Mouse (Mus musculus) left cerebral cortex, postnatal 4 days (tissue): ENCODE results near the gene Cd81. TPM values are rescaled to one million over a fixed set of nuclear protein-coding genes. Genes with fewer than 3 reads are reported as not detected.

Experiments used
- DNase-seq: peaks from one replicate; pipeline ENCODE4 v3.0.0-alpha.2; 2022
- intact Hi-C: fragments of 180-260 bp; cut with DNase I; formaldehyde crosslinking; loops from one replicate; pipeline ENCODE4 v1.15.1; 2025
- total RNA-seq, 2 experiments: library from RNA; stranded (reverse); gene quantifications; 2 replicates each; pipeline ENCODE4 v1.2.3; 2021

Gene Cd81
- total RNA-seq, 2 experiments from 2014 or later = 249 to 263 TPM

DNA sequence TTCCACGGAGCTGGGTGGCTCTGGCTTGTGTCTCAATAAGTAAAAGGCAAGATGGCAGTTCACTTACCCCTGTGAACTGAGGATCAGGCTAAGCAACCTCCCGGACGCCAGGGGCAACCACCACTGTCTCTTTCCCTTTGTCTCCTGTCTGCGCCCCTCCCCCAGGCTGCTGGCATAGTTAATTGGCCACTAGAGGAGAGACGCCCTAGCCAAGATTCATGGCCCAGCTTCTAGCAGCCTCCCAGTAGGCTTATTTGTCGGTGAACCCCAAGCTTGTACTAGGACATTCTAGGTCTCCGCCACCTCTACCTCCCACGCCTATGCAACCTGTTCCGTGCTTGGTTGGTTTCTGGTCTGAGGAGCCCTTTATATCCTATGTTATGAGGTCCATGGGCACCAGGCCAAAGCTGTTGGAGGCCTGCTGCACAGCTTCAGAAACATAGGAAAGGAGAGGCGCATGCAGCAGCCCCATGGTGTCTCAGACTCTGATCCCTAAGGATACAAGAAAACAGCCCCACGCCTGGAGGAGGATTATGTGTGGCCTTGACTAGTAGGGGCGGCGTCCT is 15.9 kb downstream of the Cd81 start:
- peak; percentile 93 for DNase-seq
- intact Hi-C loops = no loop called here

- intact Hi-C loops = no loop called here
- DNase-seq = peak; percentile 99
These were observed 16.5 kb downstream of the Cd81 start, which contains the start of gene Tssc4 for GRCm38 (mm10) chr7:143068882-143069591. Gene Tssc4, plus strand, starts transcription at chr7:143069249.

GRCm38 (mm10) chr7:143069751-143070400 is 17.3 kb downstream of the Cd81 start:
- intact Hi-C loops = no loop called here
- peak; percentile 39 for DNase-seq

DNA sequence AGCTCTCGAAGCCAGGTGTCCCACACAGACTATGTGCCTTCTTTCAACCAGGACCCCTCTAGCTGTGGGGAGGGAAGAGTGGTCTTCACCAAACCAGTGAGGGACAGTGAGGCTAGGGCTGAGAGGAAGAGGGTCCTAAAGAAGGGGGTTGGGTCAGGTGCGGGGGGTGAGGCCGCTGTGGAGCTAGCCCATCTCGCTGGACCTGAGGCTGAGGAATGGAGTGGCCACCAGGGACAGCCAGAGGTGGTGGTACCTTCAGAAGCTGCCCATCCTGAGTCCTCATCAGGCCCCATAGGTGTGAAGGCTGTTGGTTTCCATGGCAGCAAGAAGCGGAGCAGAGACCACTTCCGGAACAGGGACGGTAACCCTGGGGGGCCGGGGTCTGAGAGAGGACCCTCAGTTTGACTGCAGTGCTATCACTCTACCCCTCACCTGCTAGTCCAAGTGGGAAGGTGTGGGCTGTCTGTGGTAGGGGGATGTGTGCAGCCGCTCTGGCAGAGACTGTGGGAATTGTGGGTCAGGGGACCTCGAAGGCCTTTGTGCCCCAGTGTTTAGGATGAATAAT is 18.0 kb downstream of the Cd81 start:
- intact Hi-C loops = no loop called here
- no peak for DNase-seq

DNA sequence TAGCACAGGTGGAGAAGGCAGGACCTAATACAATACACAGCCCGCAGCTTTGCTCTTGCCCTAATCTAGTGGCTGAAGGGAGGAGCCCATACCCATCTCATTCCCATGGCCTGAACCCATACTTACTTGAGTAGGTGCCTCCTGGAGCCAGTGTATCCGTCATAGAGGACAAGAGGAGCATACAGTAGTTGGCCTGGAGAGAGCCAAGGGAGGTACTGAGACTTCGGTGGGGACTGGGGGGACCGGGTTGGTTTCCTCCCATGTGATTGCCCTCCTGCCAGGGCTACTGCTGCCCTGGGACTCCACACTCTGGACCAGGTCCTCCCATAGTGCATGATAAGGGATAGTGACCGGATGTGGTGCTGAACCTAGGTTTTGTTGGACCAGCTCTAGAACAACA is 20.1 kb downstream of the Cd81 start:
- intact Hi-C loops = no loop called here
- no peak for DNase-seq

DNA sequence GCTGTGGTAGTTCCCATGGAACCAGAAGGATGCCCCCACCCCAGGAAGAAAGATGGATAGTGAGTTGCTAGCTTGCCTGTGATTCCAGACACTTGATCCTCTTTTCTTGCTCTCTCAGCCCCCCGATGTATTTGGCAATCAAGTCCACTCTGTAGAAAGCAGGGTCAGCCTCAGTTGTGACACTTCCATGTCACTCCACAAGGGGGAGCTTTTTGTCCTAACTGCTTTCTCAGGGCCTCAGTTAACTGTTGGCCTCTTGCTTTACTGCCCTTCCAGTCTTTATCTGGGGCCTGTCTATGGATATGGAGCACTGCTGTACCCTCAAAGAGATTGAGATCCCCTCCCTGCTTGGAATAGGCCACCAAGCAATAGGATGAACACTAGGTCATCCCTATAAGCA is 20.5 kb downstream of the Cd81 start:
- DNase-seq = peak; percentile 52
- intact Hi-C loops = no loop called here

- DNase-seq = no peak
- intact Hi-C loops = no loop called here
These were observed 22.9 kb downstream of the Cd81 start for GRCm38 (mm10) chr7:143075394-143075793.

DNA sequence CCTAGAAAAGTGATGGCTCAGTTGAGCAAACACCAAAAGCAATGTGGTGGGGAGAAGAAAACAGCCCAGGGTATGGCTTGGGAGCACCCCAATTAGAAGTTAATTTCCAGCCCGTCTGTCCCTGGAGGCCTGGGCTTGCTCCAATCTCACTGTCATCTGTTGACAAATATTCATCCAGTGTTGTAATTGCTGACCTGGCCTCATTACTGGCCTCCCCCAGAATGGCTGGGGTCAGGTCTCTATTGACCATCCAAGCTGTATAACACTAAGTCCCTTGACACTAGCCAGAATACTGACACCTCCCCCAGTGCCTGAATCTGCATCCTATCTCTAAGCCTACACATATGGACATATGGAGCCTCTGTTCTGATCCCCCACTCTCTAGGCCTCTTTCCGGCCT is 24.8 kb downstream of the Cd81 start:
- intact Hi-C loops = no loop called here
- DNase-seq = no peak

- DNase-seq = no peak
- intact Hi-C loops = loop anchor here (10.0 kb wide), 1 partner anchor 187 kb away; no protein-coding TSS in a partner anchor
These were observed 29.5 kb downstream of the Cd81 start for GRCm38 (mm10) chr7:143082024-143082423.

GRCm38 (mm10) chr7:143083708-143084107 is 31.2 kb downstream of the Cd81 start:
- DNase-seq = no peak
- intact Hi-C loops = loop anchor here (10.0 kb wide), 1 partner anchor 189 kb away; no protein-coding TSS in a partner anchor

DNA sequence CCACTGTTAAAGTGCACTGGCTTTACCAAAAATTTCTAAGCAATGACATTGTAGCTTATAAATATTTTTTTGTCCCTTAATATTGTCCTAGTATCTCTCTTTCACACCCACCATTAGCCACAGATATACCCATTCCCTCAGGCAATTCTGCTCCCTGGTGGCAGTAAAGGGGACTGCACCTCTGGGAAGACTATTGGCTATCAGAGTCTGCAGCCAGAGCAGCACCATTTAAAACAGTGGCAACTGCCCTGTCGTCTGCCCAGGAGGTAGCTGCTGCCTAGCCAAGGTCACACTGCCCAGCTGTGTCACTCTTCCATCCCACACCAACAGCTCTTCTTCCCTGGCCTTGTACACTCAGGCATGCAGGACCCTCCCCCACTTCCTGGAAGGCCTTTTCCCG is 33.8 kb downstream of the Cd81 start:
- peak; percentile 69 for DNase-seq
- intact Hi-C loops = loop anchor here (5.0 to 10.0 kb wide), 2 partner anchors 79 to 192 kb away; partner anchors contain the start of gene Tspan32

GRCm38 (mm10) chr7:143087070-143087579 is 34.6 kb downstream of the Cd81 start:
- intact Hi-C loops = loop anchor here (5.0 to 10.0 kb wide), 2 partner anchors 80 to 192 kb away; partner anchors contain the start of gene Tspan32
- DNase-seq = peak; percentile 50

- intact Hi-C loops = no loop called here
- no peak for DNase-seq
These were observed 41.3 kb downstream of the Cd81 start for GRCm38 (mm10) chr7:143093847-143094246.

DNA sequence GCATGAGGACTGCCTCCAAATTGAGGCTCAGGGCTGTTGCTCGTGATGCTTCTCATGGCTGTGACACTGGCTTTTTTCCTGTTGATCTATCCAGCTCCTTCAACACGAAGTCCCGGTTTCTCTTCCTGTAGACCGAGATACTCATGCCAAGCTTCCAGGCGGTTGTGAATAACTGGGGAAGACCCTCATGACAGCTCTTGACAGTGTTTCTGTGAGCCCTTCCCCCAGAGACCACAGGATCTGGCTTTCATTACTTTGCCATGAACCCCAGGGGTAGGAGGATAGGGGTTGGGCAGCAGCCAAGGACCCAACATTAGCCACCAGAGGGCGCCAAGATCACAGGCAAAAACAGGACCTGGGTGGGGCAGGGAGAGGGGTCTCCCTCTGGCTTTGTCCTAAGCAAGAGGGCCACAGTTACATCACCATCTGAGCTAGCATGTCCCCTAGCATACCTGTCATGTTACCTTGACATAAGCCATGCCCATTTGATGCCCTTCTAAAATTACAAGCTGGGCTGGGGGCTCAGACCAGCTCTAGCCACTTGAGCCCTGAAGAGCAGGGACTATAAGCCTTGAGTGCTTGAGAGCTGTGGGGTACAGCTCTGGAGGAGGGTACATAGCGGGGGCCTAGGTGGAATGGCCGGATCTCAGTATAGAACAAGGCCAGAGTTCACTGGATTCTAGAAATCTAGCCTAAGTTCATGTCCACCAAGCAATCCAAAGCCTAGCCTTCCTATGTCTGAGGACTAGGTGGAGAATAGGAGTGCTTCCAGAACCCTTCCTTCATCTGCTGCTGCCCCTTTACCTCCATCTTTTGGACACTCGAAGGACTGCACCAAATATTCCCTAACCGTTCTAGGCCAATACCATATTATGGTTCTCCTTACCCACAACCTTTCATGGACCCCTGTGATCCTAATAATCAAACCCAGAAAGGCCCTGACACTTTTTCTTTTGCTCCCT is 42.3 kb downstream of the Cd81 start, which contains the start of gene Trpm5:
Trpm5 (minus strand) TSS at position 51 of the 962 bp plus-strand sequence.
- intact Hi-C loops = no loop called here
- peak; percentile 80 for DNase-seq

DNA sequence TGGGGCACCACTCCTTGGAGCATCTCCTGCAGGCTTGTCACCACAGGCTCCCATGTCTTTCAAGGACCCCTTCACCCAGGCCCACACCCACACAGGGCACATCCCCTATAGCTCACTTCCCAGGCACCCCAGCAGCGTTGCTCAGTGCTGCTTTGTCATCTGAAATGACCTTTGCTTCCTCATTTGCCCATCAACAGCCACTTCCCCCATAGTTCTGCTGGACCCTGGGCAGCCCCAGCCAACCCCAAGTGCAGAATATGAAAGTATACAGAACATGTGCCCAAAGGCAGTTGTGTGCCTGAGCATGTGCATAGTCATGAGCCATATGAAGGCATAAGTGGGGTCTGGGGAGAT is 43.0 kb downstream of the Cd81 start:
- intact Hi-C loops = no loop called here
- no peak for DNase-seq

GRCm38 (mm10) chr7:143100759-143101158 is 48.2 kb downstream of the Cd81 start:
- no peak for DNase-seq
- intact Hi-C loops = no loop called here

DNA sequence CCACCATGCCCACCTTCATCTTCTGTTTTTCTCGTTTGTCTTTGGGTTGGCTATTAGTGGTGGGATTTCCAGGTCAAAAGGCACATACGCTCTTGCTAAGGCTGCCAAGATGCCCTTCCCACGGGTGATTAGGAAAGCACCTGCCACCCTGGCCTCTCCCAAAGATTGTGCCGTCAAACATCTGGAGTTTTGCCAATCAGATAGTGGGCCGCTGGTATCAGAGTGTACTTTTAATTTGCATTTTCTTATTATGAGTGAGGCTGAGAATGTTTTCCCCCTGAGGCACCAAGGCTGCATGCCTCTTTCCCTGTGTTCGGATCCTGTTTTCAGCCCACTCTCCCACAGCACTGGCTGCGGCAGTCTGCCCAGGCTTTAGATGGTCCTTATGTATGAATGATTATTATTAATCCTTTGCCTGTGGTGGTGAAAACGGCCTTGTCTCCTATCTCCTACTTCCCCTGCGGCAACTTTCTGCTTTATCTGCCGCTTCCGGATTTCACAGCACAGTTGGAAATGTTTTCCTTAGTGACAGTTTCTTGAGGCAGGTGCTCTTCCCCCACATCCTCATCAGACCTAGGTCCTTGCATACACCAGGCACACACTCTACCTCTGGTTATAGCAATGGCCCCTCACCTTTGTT is 52.8 kb downstream of the Cd81 start:
- intact Hi-C loops = no loop called here
- no peak for DNase-seq

GRCm38 (mm10) chr7:143106062-143106461 is 53.5 kb downstream of the Cd81 start, which contains the start of gene Kcnq1:
Gene Kcnq1, plus strand, starts transcription at chr7:143106362.
- DNase-seq = no peak

GRCm38 (mm10) chr7:143106672-143107465 is 54.3 kb downstream of the Cd81 start:
- no peak for DNase-seq
- intact Hi-C loops = no loop called here

More at GRCm38 (mm10) chr7:143106062-143106461, 53.5 kb downstream of the Cd81 start, which contains the start of gene Kcnq1:
- intact Hi-C loops = no loop called here
